In the genomic region with DNA sequence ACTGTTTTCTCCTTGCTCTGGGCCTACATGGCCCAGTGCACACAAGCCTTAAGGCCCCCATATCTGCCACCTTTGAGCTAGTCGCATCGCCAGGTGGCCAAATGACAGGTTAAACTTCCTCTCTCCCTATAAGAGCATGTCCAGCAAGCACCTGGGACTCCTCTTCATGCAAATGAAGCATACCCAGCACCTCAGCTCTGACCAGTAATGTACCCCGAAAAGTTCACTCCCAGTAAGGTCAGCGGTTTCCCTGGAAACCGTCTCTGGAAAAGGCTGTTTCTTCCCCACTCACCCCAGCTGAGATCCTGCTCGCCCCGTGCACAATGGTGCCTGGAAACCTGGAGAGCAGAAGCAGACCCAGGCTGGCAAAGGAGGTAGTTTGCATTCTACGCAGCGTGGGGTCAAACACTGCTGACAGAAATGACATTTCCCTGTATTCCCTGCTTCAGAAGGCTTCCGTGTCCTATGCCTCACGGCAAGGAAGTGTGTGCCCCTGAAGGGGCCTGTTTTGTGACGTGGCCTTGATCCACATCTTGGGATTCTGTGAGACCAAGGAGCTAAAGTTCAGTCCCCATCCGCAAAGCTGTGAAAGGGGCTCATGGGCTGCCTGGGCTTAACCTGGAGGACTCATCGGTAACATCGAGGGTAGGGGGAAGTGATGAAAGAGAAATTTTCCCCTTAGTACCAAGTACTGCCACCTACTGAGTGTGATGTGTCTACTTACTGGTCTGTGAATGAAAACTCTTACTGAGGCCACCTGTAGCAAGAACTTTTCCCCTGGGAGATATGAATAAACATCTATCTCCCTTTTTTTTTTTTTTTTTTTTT, we compare ENCODE assay signal across 24 mouse cellular contexts. TPM values are rescaled to one million over a fixed set of nuclear protein-coding genes. Genes with fewer than 3 reads are reported as not detected.
"Had no signal": no experiment of that assay in that cellular context is flagged by ENCODE, and none has a peak within 500 bp of the region (broad histone marks: within the 10 kb centered on the region; RNA-seq: fewer than 3 reads in every experiment).

No protein-coding gene starts in this region.

- H3K36me3 ChIP-seq: lung, embryonic 15.5 days; midbrain, embryonic 13.5 days; midbrain, embryonic 15.5 days; neural tube, embryonic 12.5 days had no signal

- H3K27ac ChIP-seq: lung, embryonic 15.5 days; macrophage; midbrain, embryonic 13.5 days; midbrain, embryonic 15.5 days; neural tube, embryonic 12.5 days had no signal

- H3K4me1 ChIP-seq: lung, embryonic 15.5 days; midbrain, embryonic 13.5 days; midbrain, embryonic 15.5 days; neural tube, embryonic 12.5 days had no signal

- H3K9ac ChIP-seq: lung, embryonic 15.5 days; midbrain, embryonic 13.5 days; midbrain, embryonic 15.5 days; neural tube, embryonic 12.5 days had no signal

- ATAC-seq: lung, postnatal 0 days; midbrain, embryonic 13.5 days; midbrain, embryonic 15.5 days had no signal

- DNase-seq: lung, adult 2 months; lung, postnatal 14 days; lung, postnatal 36 days; right cerebral cortex, adult 18-20 months; right cerebral cortex, postnatal 25 days; right cerebral cortex, postnatal 4 days; spleen, adult 18-20 months; thymus, adult 18-20 months; thymus, postnatal 14 days; thymus, postnatal 36 days had no signal

- H3K4me2 ChIP-seq: lung, embryonic 15.5 days; midbrain, embryonic 11.5 days; midbrain, embryonic 13.5 days; midbrain, embryonic 15.5 days; neural tube, embryonic 12.5 days had no signal

- H3K4me3 ChIP-seq: lung, embryonic 15.5 days; megakaryocyte, embryonic 14.5 days; midbrain, embryonic 13.5 days; midbrain, embryonic 15.5 days; neural tube, embryonic 12.5 days had no signal

- H3K27me3 ChIP-seq: lung, embryonic 15.5 days; megakaryocyte, embryonic 14.5 days; midbrain, embryonic 13.5 days; midbrain, embryonic 15.5 days; neural tube, embryonic 12.5 days had no signal

- H3K9me3 ChIP-seq: lung, embryonic 15.5 days; midbrain, embryonic 13.5 days; midbrain, embryonic 15.5 days; neural tube, embryonic 12.5 days had no signal

RNA-seq across cellular contexts. Expression of gene Ifitm6, which starts 16.6 kb away (rescaled TPM):
- polyA plus RNA-seq: midbrain, embryonic 11.5 days; stomach, embryonic 14.5 days had no signal

RNA-seq across cellular contexts. Expression of gene Gm17387, which starts 27.8 kb away (rescaled TPM):
- polyA plus RNA-seq: lung, adult 2 months; lung, embryonic 15.5 days; lung, postnatal 0 days; macrophage; midbrain, embryonic 11.5 days; midbrain, embryonic 13.5 days; midbrain, embryonic 15.5 days; midbrain, postnatal 0 days; neural tube, embryonic 12.5 days; neural tube, embryonic 14.5 days; small intestine, adult 2 months; stomach, embryonic 14.5 days; stomach, embryonic 16.5 days; thymus, postnatal 0 days had no signal
